Mouse (Mus musculus) A20 (cell line): ENCODE results near the gene Ip6k1.

ENCODE experiments used
- DNase-seq: peaks from one replicate; pipeline ENCODE4 v3.0.0-alpha.2; 2011; ENCODE audit warnings: low read depth, low spot score

Gene Ip6k1

DNA sequence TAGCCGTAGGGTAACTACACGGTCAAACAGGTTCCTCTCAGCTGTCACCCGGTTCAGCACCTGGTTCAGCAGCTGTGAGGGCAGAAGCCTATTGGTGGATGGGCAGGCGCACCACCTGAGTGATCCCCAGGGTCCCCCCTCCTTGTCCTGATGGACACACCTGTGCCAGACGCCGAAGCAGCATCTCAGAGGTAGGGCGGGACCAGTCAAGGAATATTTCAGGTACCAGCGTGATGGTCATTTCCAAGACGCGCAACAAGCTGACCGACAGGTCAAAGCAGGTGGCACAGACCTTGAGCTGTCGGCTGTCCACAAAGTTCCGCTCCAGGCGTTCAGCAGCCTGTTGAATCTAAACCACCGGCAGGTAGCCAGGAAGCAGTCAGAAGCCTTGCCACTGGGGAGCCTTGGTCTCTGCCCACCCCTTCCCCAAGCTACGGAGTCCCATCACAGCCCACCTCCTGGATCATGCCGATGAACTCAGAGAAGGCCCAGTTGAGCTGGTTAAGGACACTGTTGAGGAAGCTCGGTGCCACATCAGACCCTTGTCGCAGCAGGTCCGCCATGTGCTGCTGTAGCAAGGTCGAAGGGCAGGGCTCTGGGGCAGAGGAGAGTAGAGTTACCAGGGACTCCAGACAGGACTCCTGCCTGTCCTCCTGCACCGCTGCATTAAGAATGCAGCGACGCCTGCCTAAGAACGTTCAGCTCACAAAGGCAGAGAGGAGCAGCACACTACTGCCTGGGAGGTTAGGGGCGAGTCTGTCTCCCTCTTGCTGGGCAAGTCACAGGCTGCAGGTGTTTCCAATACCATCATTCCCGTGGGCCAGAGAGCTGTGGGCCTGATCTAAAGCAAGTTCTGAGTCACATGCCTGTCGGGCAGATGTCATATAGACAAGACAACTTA lies 54.3 kb downstream of the Ip6k1 start:
- DNase-seq, result no peak

DNA sequence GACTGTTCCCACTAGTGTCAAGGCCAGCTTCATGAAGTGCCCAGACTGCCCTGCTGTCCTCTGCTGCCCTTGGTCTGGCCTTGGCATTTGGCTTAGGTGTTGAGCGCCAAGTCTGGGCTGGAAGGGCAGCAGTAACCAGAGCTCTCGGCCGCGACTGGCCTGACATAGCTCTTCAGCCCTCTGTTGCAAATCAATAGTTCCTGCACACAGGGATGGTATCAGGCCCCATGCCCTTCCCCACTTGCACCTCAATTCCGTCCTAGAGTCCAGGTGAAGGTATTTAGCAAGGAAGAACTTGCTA lies 54.9 kb downstream of the Ip6k1 start:
- DNase-seq, result no peak

DNA sequence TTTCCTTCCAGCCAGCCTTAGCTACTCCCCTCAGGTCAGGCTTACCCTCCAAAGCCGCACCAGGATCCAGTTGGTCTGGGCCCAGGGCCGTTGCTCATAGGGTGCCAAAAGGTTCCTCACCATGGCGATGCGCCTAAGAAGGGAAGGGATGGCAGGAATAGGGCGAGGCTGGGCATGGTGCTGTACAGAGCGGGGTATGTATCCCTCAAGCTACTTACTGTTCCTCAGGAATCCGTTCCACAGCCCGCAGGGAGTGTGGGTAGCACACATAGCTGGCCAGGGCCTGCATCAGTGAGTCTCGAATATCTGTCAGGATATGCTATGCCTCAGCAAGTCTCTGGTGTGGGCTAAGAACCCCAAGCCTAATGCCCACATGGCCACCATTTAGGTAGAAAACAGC lies 56.0 kb downstream of the Ip6k1 start:
- DNase-seq, result no peak

DNA sequence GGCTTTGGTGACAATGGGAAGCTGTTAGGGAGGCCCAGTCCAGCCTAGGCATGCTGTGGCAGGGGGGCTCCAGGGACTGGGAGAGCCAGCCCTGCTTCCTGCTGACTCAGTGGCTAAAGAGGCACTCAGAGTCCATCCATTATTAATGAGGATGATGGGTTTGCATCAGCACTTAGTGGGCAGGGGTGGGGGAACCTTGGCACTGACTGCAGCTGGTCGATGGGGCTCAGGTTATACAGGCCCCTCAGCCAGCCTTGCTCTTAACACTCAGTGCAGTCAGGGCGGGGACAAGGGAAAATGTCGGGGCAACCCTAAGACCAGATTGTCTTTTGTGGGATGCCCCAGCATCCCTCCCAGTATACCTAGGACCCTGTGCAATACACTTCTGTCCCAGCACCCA lies 59.8 kb downstream of the Ip6k1 start:
- no peak for DNase-seq

DNA sequence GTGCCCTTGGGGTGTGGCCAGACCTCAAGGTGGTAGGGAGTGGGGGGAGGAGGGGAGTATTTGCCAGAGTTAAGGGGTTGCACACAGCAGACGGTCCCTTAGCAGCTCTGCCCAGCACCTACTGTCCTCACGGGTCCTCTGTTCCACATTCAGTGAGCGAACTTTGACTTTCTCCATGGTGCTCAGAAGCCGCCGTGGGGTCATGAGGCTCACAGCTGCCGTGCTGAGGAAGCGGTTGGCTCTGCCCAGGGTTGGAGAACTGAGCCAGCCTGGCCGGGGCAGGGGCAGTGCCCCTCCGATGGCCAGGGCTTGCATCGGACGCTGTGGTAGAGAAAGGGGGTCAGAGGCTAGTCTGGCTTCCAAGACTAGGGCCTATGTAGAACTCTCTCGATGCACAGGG lies 61.1 kb downstream of the Ip6k1 start:
- no peak for DNase-seq

DNA sequence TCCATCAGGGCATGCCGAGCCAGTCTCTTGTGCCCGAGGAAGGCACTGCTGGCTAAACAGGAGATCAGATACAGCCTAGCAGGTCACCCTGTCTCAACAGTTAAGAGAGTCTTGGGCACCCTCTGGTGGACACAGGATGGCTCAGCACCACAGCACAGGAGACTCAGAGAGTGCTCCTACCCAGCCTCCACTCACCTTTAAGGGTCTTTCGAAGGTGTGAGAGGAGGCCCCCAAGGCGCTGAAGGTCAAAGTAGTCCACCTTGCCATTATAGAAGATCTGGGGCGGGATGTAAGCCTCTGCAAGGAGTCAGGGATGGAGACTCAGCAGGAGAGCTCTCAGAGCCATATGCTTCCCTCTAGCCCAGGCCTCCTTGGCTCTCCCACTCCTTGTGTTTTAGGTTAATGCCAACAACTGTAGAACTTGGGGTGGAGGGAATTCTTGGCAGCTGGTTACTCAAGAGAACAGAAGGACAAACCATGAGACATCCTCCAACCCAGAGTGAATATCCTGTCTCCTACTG lies 63.2 kb downstream of the Ip6k1 start:
- DNase-seq, result peak; percentile 52

DNA sequence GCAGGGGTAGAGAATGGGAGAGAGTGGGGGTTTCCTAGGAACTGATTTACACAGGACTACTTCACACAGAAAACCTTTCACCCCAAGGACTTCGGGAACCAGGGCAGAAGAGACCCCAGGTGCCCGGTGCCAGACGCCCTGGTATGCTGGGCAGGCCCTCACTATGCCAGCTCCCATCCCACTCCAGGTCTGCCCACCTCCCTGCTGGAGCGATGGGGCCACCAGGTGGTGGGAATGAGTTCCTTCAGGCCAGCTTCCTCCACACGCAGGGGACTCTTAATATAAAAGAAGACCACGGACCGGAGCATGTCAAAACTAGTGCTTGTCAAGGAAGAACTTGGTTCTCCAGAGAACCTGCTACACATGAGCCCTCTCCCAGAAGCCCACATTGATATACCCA lies 64.9 kb downstream of the Ip6k1 start:
- DNase-seq, result no peak

DNA sequence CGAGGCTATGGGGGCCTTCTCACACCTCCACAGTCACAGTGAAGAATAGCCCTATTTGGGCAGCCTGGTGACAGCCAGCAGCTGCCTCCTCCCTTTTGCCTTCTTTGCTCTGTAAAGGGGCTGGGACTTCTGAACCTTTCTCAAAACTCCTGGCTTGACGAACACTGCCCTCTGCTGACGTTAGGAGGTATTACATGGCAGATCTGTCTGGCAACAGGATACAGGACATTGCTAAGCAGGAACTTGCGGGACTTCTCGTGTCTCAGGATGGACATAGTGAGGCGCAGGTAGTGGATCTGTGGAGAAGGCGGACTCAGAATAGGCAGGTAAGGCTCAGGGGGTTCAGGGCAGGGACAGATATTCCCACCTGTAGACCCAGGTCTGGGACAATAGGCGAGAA lies 65.6 kb downstream of the Ip6k1 start:
- DNase-seq, result peak; percentile 77

DNA sequence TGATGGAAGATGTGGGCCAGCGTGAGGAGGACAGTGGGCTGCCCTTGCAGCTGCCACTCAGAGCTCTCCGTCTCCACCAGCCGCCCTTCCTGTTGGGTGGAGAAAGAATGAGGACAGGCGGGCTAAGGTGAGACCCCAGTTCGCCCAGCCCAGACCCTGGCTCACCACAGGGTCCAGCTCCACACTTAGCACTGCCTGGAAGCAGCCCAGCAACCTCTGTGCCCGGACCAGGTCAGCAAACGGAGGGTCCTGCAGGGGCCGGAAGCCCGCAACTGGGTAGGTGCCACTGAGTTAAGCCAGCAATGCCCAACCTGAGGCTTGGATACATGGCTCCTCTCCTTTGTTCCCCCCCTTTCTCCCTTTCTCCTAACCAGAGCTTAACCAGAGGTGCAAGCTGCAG lies 66.7 kb downstream of the Ip6k1 start:
- no peak for DNase-seq

DNA sequence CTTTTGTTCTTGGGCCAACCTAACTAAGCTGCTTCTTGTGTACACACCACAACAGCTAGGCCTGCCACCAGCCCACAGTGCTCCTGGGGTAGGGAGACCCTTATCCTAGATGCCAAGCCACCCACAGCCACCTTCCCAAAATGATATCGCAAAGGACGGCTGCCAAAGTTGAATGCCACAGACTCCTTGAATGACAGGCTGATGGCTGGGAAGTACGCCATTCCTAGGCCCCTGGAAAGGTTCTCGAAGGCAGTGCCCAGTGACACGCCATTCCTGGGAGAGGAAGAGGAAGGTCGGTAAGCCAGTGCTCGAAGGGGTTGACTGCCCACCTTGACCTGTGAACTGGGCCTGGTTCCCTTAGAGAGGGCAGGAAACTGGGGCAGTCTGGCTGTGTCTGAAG lies 67.2 kb downstream of the Ip6k1 start:
- DNase-seq, result no peak

DNA sequence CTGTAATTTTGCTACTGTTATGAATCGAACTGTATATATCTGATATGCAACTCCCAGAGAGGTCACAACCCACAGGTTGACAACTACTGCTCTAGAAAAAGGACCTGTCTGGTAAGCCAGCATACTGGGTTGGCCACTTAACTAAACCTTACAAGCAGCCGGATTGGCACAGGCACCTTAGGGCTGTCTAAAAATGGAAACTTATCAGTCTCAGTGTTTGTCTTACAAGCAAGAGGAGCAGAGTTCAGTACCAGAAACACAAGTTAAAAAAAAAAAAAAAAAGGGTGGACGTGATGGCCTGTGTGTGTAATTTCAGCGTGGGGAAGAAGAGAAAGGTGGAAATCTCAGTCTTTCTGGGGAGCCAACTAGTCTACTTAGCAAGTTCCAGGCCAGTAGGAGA lies 69.5 kb downstream of the Ip6k1 start:
- DNase-seq, result no peak

DNA sequence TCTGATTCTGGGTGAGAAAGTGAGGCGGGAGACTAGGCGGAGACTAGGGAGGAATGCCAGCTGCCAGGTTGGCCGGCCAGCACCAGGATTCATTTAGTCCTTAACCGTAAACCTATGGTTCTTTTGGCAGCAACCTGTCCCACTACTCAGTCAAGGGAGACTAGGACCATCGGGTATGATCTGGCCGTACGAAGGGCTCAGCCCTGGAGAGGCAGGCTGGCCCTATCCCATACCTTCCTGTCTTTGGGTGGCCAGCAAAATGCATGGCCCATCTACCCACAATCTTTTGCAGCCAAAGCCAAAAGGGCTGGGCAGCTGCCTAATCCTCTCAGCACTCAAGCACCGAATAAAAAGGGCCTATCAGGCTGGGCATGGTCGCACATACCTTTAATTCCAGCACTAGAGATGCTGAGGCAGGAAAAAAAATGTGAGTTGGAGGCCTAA lies 70.2 kb downstream of the Ip6k1 start:
- DNase-seq, result no peak

DNA sequence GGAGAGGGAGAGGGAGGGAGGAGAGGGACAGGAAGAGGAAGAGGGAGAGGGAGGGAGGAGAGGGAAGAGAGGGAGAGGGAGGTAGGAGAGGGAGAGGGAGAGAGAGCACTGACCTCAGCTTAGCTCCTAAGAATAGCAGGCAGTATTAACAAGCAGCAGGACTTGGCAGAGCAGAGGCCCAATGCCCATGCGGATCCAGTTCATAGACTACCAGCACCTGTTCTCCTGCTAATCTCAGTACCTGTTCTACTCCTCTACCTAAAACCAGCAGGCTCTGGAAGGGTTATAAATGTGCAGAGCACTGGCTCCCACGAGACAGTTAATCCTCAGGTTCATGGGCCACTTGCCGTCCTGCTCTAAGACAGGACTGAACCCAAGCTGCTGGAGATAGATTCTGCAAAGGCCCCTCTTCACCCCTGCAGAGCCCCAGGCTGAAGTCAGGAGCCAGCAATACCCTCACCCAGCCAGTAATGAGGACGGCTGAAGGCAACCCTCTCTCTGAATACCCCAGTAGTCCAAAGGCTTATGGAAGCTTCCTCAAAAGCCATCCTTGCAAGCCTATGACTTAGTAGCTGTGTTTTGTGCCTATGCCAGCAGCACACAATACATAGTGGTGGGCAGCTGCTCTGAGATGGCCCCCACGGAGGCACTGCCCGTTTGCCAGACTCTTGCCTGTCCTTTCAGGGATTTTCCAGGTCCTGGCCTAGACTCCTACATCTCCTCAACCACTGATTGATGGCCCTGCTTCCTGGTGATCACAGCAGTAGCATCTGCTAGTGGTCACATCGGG lies 71.0 kb downstream of the Ip6k1 start:
- no peak for DNase-seq

DNA sequence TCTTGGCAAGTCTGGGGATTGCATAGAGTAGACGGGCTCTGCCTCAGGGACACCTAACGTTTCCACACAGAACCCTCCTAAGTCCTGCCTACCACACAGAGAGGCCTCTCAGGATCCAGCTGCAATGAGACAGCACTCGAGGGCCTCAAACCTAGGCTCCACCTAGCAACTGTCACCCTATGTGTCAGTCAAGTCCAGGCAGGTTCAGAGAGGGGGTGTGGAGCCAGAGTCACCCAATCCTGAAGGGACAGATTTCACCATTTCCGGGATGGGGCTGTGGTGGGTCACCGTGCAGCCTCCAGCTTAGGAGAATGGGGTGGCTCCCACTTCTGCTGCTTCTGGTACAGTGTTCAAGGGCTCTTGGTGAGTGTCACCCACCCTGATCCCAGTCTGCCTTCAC lies 77.9 kb downstream of the Ip6k1 start, which contains the start of gene Mst1:
Gene Mst1, plus strand, starts transcription at position 269 of the 400 bp plus-strand sequence.
- DNase-seq, result no peak

DNA sequence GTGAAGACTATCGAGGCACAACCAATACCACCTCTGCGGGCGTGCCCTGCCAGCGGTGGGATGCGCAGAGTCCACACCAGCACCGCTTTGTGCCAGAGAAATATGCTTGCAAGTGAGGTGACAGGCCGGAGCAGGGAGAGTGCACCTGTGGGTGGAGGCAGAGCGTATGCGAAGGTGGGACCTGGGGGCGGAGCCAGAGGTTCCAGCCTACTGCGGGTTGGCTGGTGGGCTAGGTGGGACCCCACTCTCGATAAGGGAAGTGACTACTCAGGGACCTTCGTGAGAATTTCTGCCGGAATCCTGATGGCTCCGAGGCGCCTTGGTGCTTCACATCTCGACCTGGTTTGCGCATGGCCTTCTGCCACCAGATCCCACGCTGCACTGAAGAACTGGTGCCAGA lies 80.2 kb downstream of the Ip6k1 start:
- no peak for DNase-seq

DNA sequence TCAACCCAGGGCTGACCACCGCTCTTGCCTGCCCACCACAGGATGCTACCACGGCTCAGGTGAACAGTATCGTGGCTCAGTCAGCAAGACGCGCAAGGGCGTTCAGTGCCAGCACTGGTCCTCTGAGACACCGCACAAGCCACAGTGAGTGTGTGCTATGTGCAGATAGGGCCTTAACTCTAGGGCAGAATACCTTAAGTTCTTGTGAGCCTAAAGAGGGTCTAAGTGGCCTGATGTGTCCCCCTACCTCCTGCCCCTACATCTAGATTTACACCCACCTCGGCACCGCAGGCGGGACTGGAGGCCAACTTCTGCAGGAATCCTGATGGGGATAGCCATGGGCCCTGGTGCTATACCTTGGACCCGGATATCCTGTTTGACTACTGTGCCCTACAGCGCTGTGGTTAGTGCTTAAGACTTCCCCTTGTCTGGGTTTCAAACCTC lies 80.7 kb downstream of the Ip6k1 start, which contains the start of gene Rnf123:
Gene Rnf123, minus strand, starts transcription at position 359 of the 444 bp plus-strand sequence.
- no peak for DNase-seq

DNA sequence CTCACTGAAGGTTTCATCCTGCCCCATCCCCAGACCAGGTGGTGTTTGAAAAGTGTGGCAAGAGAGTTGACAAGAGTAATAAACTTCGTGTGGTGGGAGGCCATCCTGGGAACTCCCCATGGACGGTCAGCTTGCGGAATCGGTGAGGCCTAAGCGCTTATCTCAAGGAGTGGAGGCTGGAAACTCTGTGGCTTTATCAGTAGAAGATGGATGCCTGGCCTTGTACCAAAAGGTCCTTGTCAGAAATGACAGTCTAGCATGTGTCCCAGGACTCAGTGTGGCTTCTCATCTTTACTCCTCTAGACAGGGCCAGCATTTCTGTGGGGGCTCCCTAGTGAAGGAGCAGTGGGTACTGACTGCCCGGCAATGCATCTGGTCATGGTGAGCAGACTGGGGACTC lies 81.3 kb downstream of the Ip6k1 start:
- DNase-seq, result no peak

DNA sequence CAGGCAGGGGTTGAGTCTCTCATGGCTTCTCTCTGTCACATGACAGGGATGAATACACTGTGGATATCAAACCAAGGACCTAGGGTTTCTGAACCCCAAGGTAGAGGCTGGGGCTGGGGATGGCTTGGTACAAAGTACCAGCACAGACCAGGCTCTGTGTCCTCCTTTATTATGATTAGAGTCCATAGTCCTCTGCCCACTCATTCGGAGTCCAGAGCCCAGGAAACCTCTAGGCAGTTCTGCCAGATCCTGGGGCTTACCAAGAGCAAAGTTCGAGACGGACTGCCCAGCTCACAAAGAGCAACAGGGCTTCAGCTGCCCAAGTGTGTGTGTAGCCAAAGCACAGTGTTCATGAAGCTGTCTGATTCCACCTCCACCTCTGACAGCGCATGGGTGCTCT lies 83.0 kb downstream of the Ip6k1 start:
- no peak for DNase-seq

DNA sequence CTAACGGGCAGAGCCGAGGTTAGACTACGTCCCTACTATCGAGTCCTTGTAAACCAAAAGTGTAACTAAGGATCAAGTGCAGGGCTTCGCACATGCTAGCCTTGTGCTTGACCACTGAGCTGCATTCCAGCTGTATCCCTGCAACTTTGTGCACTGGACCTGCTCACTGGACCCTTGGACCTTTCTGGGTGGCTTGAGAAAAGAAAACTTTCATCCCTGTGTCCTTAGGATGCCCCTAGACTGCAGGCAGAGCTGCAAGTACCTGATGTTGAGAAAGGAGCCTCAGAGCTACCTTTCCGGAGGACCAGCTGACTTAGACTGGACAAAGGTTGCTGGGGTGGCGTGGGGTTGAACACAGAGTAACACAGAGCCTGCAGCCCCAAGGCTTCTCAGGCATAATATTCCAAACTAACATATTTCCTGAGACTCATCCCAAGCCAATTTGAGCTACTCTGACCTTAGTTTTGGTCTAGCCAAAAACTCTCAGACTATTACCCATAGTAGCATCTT lies 88.4 kb downstream of the Ip6k1 start:
- DNase-seq, result no peak

DNA sequence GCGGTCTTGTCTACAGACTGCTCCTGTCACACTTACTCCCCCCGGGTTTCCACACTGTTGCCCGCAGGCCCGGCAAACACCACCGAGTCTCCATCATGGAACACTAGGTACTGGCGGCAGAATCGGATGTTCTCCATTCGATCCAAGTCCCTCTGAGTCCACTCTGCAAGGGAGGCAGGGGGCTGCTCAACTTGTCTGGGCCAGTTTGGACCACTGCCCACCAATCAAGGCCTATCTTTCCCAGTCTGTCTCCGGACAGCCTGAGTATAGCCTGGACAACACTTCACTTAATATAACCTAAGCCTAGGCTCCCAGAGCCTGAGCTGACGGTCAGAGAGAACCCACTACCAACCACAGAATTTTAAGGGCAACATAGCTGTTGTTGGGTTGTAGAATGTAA lies 91.3 kb downstream of the Ip6k1 start:
- DNase-seq, result peak; percentile 35

DNA sequence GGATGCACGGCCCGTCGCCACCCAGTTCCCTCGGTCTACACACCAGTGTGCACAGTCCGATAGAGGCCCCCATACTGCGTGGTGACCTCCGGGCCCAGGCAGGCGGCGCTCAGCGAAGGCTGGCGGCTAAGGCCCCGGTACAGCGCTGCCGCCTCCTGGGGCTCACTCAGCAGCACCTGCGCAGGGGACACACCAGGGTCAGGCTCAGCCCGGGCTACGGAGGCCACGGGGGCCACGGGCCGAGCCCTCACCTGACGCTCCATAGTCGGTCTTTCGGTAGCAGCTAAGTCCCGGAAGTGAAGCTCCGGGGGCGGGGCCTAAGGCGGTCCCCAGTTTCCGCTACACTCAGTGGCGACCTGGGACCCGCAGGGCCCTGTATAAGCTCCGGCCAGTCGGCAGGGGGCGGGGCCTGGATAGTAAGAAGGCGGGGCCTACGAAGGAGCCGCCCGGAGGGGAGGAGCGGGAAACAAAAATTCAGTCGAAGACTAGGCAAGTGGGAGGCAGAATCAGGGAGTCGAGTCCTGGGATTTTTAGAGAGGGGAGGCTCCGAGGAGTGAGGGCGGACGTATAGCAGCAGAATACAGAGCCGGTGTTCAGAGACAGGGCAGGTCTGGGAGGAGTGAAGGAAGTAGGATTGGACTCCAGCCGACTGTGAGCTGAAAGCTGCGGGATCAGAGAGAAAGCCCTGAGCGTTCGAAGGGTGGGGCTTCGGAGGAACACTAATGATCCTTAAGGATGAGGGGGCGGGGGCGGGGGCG lies 92.1 kb downstream of the Ip6k1 start, which contains the start of gene Apeh:
Gene Apeh, minus strand, starts transcription at position 423 of the 758 bp plus-strand sequence.
- peak; percentile 98 for DNase-seq
